Mouse (Mus musculus): ENCODE results near the gene Wnt3. TPM values are rescaled to one million over a fixed set of nuclear protein-coding genes. Genes with fewer than 3 reads are reported as not detected.

Wnt3 gene
- polyA plus RNA-seq, 1 experiment from 2014 or later: 9.8 TPM

DNA sequence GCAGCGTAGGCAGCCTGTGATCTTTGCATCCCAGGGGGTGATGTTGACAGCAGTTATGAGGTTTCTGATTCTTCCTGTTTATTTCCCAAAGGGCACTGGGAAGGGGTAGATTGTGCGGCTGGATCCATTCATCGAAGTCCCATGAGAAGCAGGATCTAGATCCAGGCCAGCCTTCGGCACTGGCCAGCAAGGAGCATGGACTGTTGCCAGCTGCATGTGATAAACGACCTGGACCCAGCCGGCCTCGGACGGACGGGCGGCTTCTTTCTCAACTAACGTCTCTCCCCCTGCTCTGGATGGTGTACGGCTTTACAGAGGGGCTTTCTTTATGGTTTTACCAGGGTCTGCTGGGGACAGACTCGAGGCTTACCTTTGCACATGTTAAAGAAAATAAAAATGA, 42.0 kb downstream of the Wnt3 start:
- 0 out of 2 replicates have a peak overlapping the region, but pooled peaks have one; percentile 7 for H3K9ac ChIP-seq (ENCODE audit: low read depth, low read length)
- WGBS: 48% methylated on average over 13 of the region's 13 CpGs
- H3K4me1 ChIP-seq (replicated peaks; ENCODE audit: control insufficient read depth, insufficient read depth, low read length): peaks cover 6% of the 10 kb centered on the region; the same call in 1 of the 2 replicates
- H3K36me3 ChIP-seq (ENCODE audit: control insufficient read depth, insufficient read depth, low read length): no peaks in the 10 kb centered on the region
- H3K4me3 ChIP-seq (ENCODE audit: low read depth, low read length): no peak overlapping the region
- ATAC-seq (ENCODE audit: low FRiP score) (no peak), DNase-seq (ENCODE audit: low spot score) (no peak)
- H3K27ac ChIP-seq (ENCODE audit: low read depth, low read length): no peak overlapping the region
- H3K4me2 ChIP-seq (replicated peaks; ENCODE audit: low read depth, low read length): no peak overlapping the region
- no peaks in the 10 kb centered on the region for H3K9me3 ChIP-seq (ENCODE audit: control insufficient read depth, low read length)
- peaks cover 15% of the 10 kb centered on the region; the same call in 1 of the 2 replicates for H3K27me3 ChIP-seq (ENCODE audit: control insufficient read depth, insufficient read depth, low read length)

DNA sequence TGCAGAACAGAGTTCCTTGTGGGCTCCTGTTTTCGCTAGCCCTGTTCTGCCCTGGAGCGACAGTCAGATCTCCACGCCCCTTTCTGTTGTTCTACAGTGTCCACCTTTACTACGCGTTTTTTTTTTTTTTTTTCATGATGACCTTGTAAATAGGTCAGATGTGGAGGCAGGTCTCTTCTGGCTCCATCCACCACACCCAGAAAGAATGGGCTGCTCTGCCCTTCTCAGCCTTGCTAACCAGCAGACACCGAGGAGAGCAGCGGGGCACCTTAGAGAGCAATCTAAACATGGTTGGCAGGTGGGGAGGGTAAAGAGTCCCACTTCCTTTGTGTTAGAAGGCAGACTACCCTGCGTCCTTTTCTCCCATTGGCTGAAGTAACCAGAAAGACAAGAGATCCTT, 42.8 kb downstream of the Wnt3 start:
- Histone ChIP-seq H3K4me1 (replicated peaks; ENCODE audit: control insufficient read depth, insufficient read depth, low read length) (0 out of 2 replicates have a peak, but pooled peaks cover 2% of the 10 kb centered on the region), H3K4me3 (ENCODE audit: low read depth, low read length) (no peak overlapping the region), H3K9ac (ENCODE audit: low read depth, low read length) (no peak overlapping the region), H3K9me3 (ENCODE audit: control insufficient read depth, low read length) (no peaks in the 10 kb centered on the region), H3K27me3 (ENCODE audit: control insufficient read depth, insufficient read depth, low read length) (peaks cover 9% of the 10 kb centered on the region; the same call in 1 of the 2 replicates), H3K36me3 (ENCODE audit: control insufficient read depth, insufficient read depth, low read length) (no peaks in the 10 kb centered on the region), H3K27ac (ENCODE audit: low read depth, low read length) (no peak overlapping the region), H3K4me2 (replicated peaks; ENCODE audit: low read depth, low read length) (no peak overlapping the region)
- no peak for DNase-seq (ENCODE audit: low spot score)
- ATAC-seq (ENCODE audit: low FRiP score): no peak
- WGBS: 86% methylated on average over 8 of the region's 8 CpGs

DNA sequence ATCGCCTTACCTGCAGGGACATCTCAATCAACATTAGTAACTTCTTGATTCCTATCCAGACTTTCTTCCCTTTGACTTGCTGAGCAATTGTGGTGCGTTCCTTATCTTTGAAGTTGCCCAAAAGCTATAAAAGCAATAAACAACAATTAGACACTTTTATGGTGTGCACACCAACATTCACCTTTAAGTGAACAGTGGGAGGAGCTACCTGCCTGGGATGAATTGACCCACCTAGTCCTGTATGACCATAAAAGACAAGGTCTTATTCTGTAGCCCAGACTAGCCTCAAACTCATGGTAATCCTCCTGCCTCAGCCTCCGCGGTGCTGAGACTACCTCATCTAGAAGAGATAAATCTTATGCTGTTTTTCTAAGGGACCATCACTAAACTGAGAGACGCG, 53.3 kb downstream of the Wnt3 start:
- ATAC-seq (ENCODE audit: low FRiP score): no peak
- Histone ChIP-seq H3K4me1 (replicated peaks; ENCODE audit: control insufficient read depth, insufficient read depth, low read length) (no peaks in the 10 kb centered on the region), H3K27me3 (ENCODE audit: control insufficient read depth, insufficient read depth, low read length) (no peaks in the 10 kb centered on the region), H3K9me3 (ENCODE audit: control insufficient read depth, low read length) (no peaks in the 10 kb centered on the region), H3K4me3 (ENCODE audit: low read depth, low read length) (no peak overlapping the region), H3K27ac (ENCODE audit: low read depth, low read length) (no peak overlapping the region), H3K4me2 (replicated peaks; ENCODE audit: low read depth, low read length) (no peak overlapping the region), H3K9ac (ENCODE audit: low read depth, low read length) (no peak overlapping the region), H3K36me3 (ENCODE audit: control insufficient read depth, insufficient read depth, low read length) (peaks cover 7% of the 10 kb centered on the region; the same call in 1 of the 2 replicates)
- no peak for DNase-seq (ENCODE audit: low spot score)
- 95% methylated on average over 6 of the region's 6 CpGs for WGBS

- H3K4me2 ChIP-seq (replicated peaks; ENCODE audit: low read depth, low read length): no peak overlapping the region
- no peaks in the 10 kb centered on the region for H3K9me3 ChIP-seq (ENCODE audit: control insufficient read depth, low read length)
- H3K27me3 ChIP-seq (ENCODE audit: control insufficient read depth, insufficient read depth, low read length): no peaks in the 10 kb centered on the region
- H3K36me3 ChIP-seq (ENCODE audit: control insufficient read depth, insufficient read depth, low read length): no peaks in the 10 kb centered on the region
- no peaks in the 10 kb centered on the region for H3K4me1 ChIP-seq (replicated peaks; ENCODE audit: control insufficient read depth, insufficient read depth, low read length)
- H3K9ac ChIP-seq (ENCODE audit: low read depth, low read length): no peak overlapping the region
- DNase-seq (ENCODE audit: low spot score) (no peak), ATAC-seq (ENCODE audit: low FRiP score) (no peak)
- no peak overlapping the region for H3K27ac ChIP-seq (ENCODE audit: low read depth, low read length)
- WGBS: 84% methylated on average over 7 of the region's 7 CpGs
- no peak overlapping the region for H3K4me3 ChIP-seq (ENCODE audit: low read depth, low read length)
Measured at GRCm38 (mm10) chr11:103828866-103829265, 54.9 kb downstream of the Wnt3 start.

DNA sequence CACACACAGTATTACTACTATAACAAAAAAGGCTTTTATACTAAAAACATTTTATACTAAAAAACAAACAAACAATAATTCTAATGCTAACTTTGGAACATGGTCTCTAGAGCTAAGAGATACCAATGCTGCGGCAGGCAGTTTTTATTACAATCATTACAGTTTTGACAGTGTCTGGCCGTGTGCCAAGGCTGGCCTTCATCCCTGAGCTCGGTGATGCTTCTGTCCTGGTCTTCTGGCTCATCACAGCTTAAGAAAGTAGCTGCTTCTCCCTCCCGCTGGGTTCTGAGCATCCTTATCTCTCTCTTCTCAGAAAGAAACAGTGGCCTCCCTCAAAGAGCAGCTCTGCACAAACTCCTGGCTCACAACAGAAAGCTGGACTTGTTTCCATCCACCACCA, 56.0 kb downstream of the Wnt3 start:
- no peak overlapping the region for H3K4me3 ChIP-seq (ENCODE audit: low read depth, low read length)
- H3K9me3 ChIP-seq (ENCODE audit: control insufficient read depth, low read length): no peaks in the 10 kb centered on the region
- no peak overlapping the region for H3K4me2 ChIP-seq (replicated peaks; ENCODE audit: low read depth, low read length)
- H3K27ac ChIP-seq (ENCODE audit: low read depth, low read length): no peak overlapping the region
- no peaks in the 10 kb centered on the region for H3K4me1 ChIP-seq (replicated peaks; ENCODE audit: control insufficient read depth, insufficient read depth, low read length)
- 85% methylated on average over 4 of the region's 4 CpGs for WGBS
- no peak overlapping the region for H3K9ac ChIP-seq (ENCODE audit: low read depth, low read length)
- DNase-seq (ENCODE audit: low spot score): no peak
- H3K27me3 ChIP-seq (ENCODE audit: control insufficient read depth, insufficient read depth, low read length): no peaks in the 10 kb centered on the region
- ATAC-seq (ENCODE audit: low FRiP score): no peak
- no peaks in the 10 kb centered on the region for H3K36me3 ChIP-seq (ENCODE audit: control insufficient read depth, insufficient read depth, low read length)

GRCm38 (mm10) chr11:103830476-103830875, 56.5 kb downstream of the Wnt3 start:
- Histone ChIP-seq H3K9ac (ENCODE audit: low read depth, low read length) (no peak overlapping the region), H3K4me1 (replicated peaks; ENCODE audit: control insufficient read depth, insufficient read depth, low read length) (no peaks in the 10 kb centered on the region), H3K9me3 (ENCODE audit: control insufficient read depth, low read length) (no peaks in the 10 kb centered on the region), H3K36me3 (ENCODE audit: control insufficient read depth, insufficient read depth, low read length) (no peaks in the 10 kb centered on the region), H3K27me3 (ENCODE audit: control insufficient read depth, insufficient read depth, low read length) (no peaks in the 10 kb centered on the region), H3K27ac (ENCODE audit: low read depth, low read length) (no peak overlapping the region), H3K4me2 (replicated peaks; ENCODE audit: low read depth, low read length) (no peak overlapping the region), H3K4me3 (ENCODE audit: low read depth, low read length) (no peak overlapping the region)
- DNase-seq (ENCODE audit: low spot score): no peak
- WGBS: 93% methylated on average over 9 of the region's 9 CpGs
- ATAC-seq (ENCODE audit: low FRiP score): no peak

- Histone ChIP-seq H3K36me3 (ENCODE audit: control insufficient read depth, insufficient read depth, low read length) (no peaks in the 10 kb centered on the region), H3K4me2 (replicated peaks; ENCODE audit: low read depth, low read length) (no peak overlapping the region), H3K4me1 (replicated peaks; ENCODE audit: control insufficient read depth, insufficient read depth, low read length) (no peaks in the 10 kb centered on the region), H3K9me3 (ENCODE audit: control insufficient read depth, low read length) (no peaks in the 10 kb centered on the region), H3K9ac (ENCODE audit: low read depth, low read length) (no peak overlapping the region), H3K4me3 (ENCODE audit: low read depth, low read length) (no peak overlapping the region), H3K27me3 (ENCODE audit: control insufficient read depth, insufficient read depth, low read length) (no peaks in the 10 kb centered on the region), H3K27ac (ENCODE audit: low read depth, low read length) (no peak overlapping the region)
- WGBS: 75% methylated on average over 3 of the region's 3 CpGs
- no peak for DNase-seq (ENCODE audit: low spot score)
- no peak for ATAC-seq (ENCODE audit: low FRiP score)
Measured at GRCm38 (mm10) chr11:103831766-103832165, 57.8 kb downstream of the Wnt3 start.

- Histone ChIP-seq H3K27me3 (ENCODE audit: control insufficient read depth, insufficient read depth, low read length) (no peaks in the 10 kb centered on the region), H3K4me3 (ENCODE audit: low read depth, low read length) (no peak overlapping the region), H3K9me3 (ENCODE audit: control insufficient read depth, low read length) (no peaks in the 10 kb centered on the region), H3K4me2 (replicated peaks; ENCODE audit: low read depth, low read length) (no peak overlapping the region), H3K4me1 (replicated peaks; ENCODE audit: control insufficient read depth, insufficient read depth, low read length) (no peaks in the 10 kb centered on the region), H3K9ac (ENCODE audit: low read depth, low read length) (no peak overlapping the region), H3K27ac (ENCODE audit: low read depth, low read length) (no peak overlapping the region), H3K36me3 (ENCODE audit: control insufficient read depth, insufficient read depth, low read length) (no peaks in the 10 kb centered on the region)
- WGBS: 82% methylated on average over 4 of the region's 4 CpGs
- DNase-seq (ENCODE audit: low spot score) (no peak), ATAC-seq (ENCODE audit: low FRiP score) (no peak)
Measured at GRCm38 (mm10) chr11:103832331-103832730, 58.4 kb downstream of the Wnt3 start.

DNA sequence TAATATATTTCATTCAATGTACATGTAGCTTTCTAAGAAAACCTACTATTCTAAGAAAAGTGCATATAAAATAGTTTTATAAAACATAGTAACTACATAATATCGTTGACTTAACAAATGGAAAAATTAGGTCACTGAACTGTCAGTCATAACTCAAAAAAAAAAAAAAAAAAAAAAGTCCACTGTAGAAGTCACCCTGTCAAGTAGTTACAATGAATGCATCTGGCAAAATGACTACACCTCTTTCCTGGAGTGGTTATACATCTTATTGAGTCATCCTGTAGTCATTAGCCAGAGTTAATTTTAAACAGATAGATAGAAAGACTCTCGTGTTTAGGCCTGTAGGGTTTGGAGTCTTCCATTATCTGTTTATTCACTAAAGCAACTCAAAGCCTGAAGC, 65.0 kb downstream of the Wnt3 start:
- ATAC-seq (ENCODE audit: low FRiP score): no peak
- 85% methylated on average over 2 of the region's 2 CpGs for WGBS
- Histone ChIP-seq H3K4me2 (replicated peaks; ENCODE audit: low read depth, low read length) (no peak overlapping the region), H3K4me1 (replicated peaks; ENCODE audit: control insufficient read depth, insufficient read depth, low read length) (peaks cover 4% of the 10 kb centered on the region; the same call in 1 of the 2 replicates), H3K36me3 (ENCODE audit: control insufficient read depth, insufficient read depth, low read length) (no peaks in the 10 kb centered on the region), H3K9ac (ENCODE audit: low read depth, low read length) (no peak overlapping the region), H3K9me3 (ENCODE audit: control insufficient read depth, low read length) (no peaks in the 10 kb centered on the region), H3K4me3 (ENCODE audit: low read depth, low read length) (no peak overlapping the region), H3K27me3 (ENCODE audit: control insufficient read depth, insufficient read depth, low read length) (no peaks in the 10 kb centered on the region), H3K27ac (ENCODE audit: low read depth, low read length) (no peak overlapping the region)
- no peak for DNase-seq (ENCODE audit: low spot score)

Data from hindbrain, embryonic 11.5 days (tissue).